Mouse (Mus musculus) adrenal gland (tissue): ENCODE data around the gene Fam117a.

ENCODE experiments used
- intact Hi-C: fragments of 180-260 bp; cut with DNase I; formaldehyde crosslinking; loops from one replicate; pipeline ENCODE4 v1.15.1; 2025

The Fam117a gene

GRCm38 (mm10) chr11:95330662-95331061 lies 6.2 kb upstream of the Fam117a start:
- intact Hi-C loops = no loop called here

GRCm38 (mm10) chr11:95333209-95333608 lies 3.6 kb upstream of the Fam117a start:
- intact Hi-C loops = no loop called here

- intact Hi-C loops = no loop called here
Measured at GRCm38 (mm10) chr11:95333805-95334204, 3.0 kb upstream of the Fam117a start.

GRCm38 (mm10) chr11:95334448-95335060 lies 2.3 kb upstream of the Fam117a start:
- intact Hi-C loops = no loop called here

GRCm38 (mm10) chr11:95337129-95337813 lies 453 bp downstream of the Fam117a start:
- intact Hi-C loops = no loop called here

- intact Hi-C loops = no loop called here
Measured at GRCm38 (mm10) chr11:95337846-95338342, 1.1 kb downstream of the Fam117a start.

- intact Hi-C loops = no loop called here
Measured at GRCm38 (mm10) chr11:95339471-95340021, 2.7 kb downstream of the Fam117a start.

GRCm38 (mm10) chr11:95340259-95340658 lies 3.4 kb downstream of the Fam117a start:
- intact Hi-C loops = no loop called here

GRCm38 (mm10) chr11:95340664-95341063 lies 3.8 kb downstream of the Fam117a start:
- intact Hi-C loops = no loop called here

- intact Hi-C loops = no loop called here
Measured at GRCm38 (mm10) chr11:95343180-95343579, 6.4 kb downstream of the Fam117a start.

GRCm38 (mm10) chr11:95344181-95344580 lies 7.4 kb downstream of the Fam117a start:
- intact Hi-C loops = no loop called here

- intact Hi-C loops = no loop called here
Measured at GRCm38 (mm10) chr11:95350289-95350688, 13.5 kb downstream of the Fam117a start.

- intact Hi-C loops = no loop called here
Measured at GRCm38 (mm10) chr11:95350960-95351359, 14.1 kb downstream of the Fam117a start.

- intact Hi-C loops = no loop called here
Measured at GRCm38 (mm10) chr11:95352686-95353085, 15.9 kb downstream of the Fam117a start.

GRCm38 (mm10) chr11:95353226-95353625 lies 16.4 kb downstream of the Fam117a start:
- intact Hi-C loops = no loop called here

GRCm38 (mm10) chr11:95354228-95354944 lies 17.6 kb downstream of the Fam117a start:
- intact Hi-C loops = no loop called here

GRCm38 (mm10) chr11:95354945-95355660 lies 18.3 kb downstream of the Fam117a start:
- intact Hi-C loops = no loop called here

GRCm38 (mm10) chr11:95355661-95356011 lies 18.8 kb downstream of the Fam117a start:
- intact Hi-C loops = no loop called here

- intact Hi-C loops = no loop called here
Measured at GRCm38 (mm10) chr11:95356039-95356438, 19.2 kb downstream of the Fam117a start.

GRCm38 (mm10) chr11:95356469-95357273 lies 19.9 kb downstream of the Fam117a start:
- intact Hi-C loops = no loop called here
